Mouse (Mus musculus) heart, adult 8-10 months (tissue): ENCODE measurements at regions not wholly inside any gene's neighbourhood (a gene's known extent, or its start where the extent isn't known, plus 50 kb on each side); places are given as distances from the start of the nearest gene placed in this dataset.

Experiments used
- DNase-seq: peaks from one replicate; pipeline ENCODE4 v3.0.0; 2022; ENCODE audit warnings: low spot score

DNA sequence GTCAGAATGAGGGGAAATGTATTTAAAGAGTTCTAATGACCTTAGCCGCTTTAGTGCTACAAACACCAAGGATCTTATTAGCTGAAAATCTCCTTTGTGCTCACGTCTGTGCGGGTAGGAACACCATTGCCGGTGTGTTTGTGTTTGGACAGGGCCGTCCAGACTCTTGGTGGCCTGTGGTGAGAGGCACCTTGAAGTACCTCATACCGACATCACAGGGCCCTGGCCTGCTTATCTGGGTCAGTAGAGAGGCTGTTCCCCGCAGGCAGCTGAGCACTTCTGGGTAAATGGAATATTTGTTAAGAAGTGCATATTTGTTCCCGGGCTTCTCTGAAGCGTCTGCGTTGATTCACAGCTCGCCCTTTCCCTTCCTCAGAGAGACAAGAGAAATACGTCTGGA is 232.8 kb upstream of the Prox1 start:
- DNase-seq, result no peak

GRCm38 (mm10) chr1:190398308-190398707 is 227.8 kb upstream of the Prox1 start:
- DNase-seq, result no peak

GRCm38 (mm10) chr1:190397811-190398210 is 227.3 kb upstream of the Prox1 start:
- no peak for DNase-seq

DNA sequence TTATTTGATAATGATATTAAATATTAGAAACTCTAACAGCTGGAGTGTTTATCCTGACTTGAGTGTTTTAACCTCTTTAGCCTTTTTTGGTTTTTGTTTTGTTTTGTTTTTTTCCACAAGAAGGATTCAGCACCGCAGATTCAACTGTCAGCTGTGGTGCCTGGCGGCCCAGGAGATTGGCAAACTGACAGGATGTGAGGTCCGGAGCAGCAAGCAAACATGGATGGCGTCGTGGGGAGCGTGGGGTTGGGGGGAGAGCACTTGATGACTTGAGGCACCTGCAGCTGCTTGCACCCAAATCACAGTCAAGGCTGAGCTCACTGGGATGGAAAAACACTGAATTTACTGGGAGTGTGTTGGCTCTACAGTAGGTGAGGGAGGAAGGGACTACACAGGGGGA is 222.5 kb upstream of the Prox1 start:
- no peak for DNase-seq

DNA sequence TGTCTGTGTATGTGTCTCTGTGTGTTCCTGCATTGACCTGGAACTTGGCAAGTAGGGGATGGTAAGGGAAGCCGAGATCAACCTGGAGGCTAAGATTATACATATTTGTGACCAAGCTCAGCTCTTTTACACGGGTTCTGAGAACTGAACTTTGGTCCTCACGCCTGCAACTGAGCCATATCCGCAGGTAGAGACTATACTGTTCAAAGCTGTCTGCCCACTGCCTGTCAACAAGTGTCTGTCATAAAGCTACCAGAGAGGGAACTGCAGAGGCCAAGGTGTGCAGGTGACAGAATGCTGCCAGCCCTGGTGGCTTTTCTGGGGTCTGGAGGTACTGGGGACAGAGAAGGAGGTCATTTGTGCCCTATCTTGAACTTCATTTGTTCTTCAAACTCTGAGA is 218.3 kb upstream of the Prox1 start:
- DNase-seq, result no peak

DNA sequence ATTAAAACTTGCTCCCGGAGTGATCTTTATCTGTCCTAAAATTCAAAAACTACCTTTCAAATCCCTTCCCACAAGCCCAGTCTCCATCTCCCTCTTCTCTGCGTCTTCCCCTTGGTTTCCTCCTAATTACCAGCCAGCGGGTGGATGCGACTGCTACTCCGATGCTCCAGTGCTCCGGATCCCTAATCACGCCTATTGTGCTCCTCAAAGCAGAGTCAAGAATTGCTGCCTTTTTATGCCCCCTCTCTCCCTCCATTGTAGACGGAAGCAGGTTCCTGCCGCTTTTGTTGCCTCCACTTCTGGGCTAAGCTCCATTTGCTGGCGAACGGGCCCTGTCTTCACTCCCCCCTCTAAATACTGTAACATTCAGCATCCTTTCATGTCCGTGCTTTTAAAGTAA is 214.0 kb upstream of the Prox1 start:
- no peak for DNase-seq

DNA sequence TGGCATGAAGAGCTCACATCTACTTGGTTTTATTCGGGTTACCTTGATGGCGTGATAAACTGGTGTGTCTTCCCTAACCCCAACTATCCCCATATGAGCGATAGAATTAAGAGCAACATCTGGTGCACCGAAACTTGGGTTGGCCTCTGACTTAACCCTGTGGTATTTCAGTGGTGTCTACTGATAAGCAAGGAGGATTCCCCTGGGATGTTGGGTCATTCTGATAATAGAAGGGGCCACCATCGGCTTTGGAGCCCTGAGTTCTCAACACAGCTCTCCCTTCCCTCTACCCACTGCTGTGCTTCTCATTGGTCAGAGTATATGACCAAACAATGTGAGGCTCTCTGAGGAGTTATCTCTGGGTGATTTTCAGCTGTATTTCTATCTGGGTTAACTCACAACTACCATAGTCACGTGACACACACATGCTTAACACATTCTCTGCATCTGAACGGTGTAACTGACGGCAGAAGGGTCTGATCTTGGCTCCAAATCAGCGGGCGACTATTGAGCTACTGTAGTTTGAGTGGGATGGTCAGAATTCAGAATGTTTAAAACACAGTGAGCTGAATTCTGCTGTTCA is 212.8 kb upstream of the Prox1 start:
- DNase-seq, result no peak

DNA sequence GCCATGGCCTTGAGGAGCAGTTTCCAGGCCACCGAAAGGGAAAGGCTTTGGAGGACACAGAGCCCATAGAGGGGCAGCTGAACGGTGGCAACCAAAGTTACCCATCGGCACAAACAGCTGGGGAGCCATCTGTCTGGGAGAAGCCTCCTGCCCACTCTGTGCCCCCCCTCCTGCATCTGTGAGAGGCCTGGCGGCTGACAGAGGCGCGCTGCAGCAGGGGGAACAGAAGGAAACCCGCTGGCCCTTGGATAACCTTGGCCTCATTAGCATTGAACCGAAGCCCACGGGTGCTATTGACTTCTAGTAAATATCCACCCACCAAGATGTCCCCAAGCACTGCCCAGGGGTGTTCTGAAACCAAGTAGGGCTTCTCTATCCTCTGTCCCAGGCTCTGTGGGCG is 209.6 kb upstream of the Prox1 start:
- no peak for DNase-seq

- no peak for DNase-seq
Measured at GRCm38 (mm10) chr1:190375160-190375880, 204.8 kb upstream of the Prox1 start.

GRCm38 (mm10) chr1:190374270-190374669 is 203.8 kb upstream of the Prox1 start:
- DNase-seq, result no peak

- no peak for DNase-seq
Measured at GRCm38 (mm10) chr1:190366631-190367030, 196.1 kb upstream of the Prox1 start.

DNA sequence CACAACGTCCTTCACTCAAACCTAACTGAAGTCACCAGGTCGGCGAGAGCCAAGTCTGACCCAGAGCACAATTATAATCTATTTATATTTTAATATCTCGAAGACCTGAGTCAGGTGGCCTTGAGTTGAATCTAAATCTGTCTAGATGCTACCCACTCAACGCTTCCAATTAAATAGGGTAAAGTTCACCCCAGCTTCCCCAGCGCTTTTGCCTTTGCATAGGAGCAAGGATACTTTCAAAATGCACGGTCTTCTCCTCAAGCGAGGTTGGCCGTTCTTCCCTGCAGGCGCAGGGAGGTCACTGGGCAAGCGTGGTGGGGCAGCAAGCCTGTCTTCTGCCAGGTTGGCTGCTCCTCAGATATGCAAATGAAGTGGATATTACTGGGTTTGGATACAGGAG is 194.6 kb upstream of the Prox1 start:
- peak; percentile 41 for DNase-seq

DNA sequence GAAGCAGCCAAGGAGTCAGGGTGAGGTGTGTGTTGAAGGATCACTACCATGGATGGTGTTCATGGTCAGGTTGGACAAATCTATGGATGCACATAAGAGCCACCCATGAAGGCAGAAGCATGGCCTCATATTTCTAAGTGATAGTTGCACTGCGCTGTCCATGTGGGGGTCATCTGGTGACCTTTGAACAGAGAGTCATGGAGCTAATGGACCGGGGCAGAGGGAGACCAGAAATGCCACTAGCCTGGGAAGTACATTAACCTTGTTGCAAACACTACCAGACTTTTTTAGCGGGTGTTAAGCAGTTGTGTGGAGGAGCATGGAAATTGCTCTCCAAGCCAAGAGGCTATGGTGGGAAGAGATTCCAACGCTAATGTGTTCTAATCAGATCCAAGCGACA is 190.1 kb upstream of the Prox1 start:
- DNase-seq, result no peak

GRCm38 (mm10) chr1:190357779-190358178 is 187.3 kb upstream of the Prox1 start:
- DNase-seq, result no peak

- no peak for DNase-seq
Measured at GRCm38 (mm10) chr1:190347610-190348009, 177.1 kb upstream of the Prox1 start.

DNA sequence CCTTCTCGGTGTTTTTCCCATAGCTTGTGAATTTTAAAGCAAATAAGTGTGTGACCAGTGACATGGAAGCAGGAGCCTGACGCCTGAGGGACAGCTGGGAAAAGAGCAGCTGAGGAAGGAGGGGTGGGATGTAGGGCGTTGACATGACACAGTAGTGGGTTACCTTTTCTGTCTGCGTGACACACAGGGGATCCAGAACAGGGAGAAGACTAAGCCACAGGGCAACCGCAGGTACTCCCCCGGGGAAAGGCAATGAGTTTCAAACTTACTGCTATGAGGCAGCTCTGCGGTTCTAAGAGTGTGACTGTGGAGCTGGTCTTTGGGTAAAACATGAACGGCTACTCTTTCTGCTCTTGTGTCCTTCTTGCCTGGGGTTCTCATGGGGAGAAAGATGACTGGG is 170.2 kb upstream of the Prox1 start:
- DNase-seq, result no peak

GRCm38 (mm10) chr1:190334471-190334870 is 164.0 kb upstream of the Prox1 start:
- DNase-seq, result no peak

- no peak for DNase-seq
Measured at GRCm38 (mm10) chr1:190334053-190334452, 163.5 kb upstream of the Prox1 start.

- DNase-seq, result no peak
Measured at GRCm38 (mm10) chr1:190332001-190332400, 161.5 kb upstream of the Prox1 start.

DNA sequence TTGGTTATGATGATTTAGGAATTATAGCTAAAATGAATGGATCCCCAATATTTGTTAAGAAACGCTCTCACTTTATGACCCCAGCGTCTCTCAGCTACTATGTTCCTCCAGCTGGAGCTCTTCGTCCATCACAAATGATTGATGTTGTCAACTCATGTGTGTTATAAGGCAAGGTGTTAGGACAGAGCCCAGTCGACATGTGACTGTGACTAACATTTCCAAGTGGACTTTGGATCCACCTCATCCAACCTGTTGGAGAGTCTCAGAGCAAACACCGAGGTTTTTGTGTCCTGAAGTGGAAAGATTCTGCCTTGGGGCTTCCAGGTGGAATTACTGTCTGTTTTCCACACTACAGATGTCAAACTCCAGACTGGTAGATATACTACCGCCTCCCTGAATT is 154.0 kb upstream of the Prox1 start:
- no peak for DNase-seq

- no peak for DNase-seq
Measured at GRCm38 (mm10) chr1:190323671-190324070, 153.2 kb upstream of the Prox1 start.

DNA sequence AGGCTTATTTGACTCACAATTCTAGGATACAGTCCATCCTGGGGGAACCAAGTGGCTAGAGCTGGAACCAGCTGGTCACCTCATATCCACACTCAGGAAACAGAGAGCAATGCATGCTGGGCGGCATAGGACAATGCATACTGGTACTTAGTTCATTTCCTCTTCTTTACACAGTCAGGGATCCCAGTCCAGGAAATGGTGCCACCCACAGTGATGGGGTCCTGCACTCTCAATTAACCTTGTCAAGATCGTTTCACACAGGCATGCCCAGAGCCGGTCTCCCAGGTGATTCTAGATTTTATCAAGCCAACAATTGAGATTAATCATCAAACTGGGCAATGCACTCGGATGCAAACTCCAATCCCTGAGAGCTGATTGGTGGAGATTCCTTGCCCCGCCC is 145.7 kb upstream of the Prox1 start:
- DNase-seq, result no peak

DNA sequence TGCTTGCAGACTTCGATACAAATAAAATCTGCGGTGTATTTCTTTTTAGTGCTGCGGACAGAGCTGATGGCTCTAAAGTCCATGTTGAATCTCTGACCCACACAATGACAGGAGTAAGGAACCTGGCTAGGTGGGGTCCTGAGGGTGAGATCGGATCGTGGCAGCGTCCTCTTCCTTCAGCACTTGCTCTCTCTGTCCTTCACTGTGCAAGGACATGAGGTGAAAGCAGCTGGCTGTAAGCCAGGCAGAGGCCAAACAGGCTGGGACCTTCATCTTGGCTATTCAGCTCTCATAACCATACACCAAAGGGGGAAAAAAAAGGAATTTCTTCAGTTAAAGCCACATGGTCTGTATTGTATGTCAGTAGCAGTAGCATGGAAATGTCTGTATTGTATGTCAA is 139.3 kb upstream of the Prox1 start:
- no peak for DNase-seq

DNA sequence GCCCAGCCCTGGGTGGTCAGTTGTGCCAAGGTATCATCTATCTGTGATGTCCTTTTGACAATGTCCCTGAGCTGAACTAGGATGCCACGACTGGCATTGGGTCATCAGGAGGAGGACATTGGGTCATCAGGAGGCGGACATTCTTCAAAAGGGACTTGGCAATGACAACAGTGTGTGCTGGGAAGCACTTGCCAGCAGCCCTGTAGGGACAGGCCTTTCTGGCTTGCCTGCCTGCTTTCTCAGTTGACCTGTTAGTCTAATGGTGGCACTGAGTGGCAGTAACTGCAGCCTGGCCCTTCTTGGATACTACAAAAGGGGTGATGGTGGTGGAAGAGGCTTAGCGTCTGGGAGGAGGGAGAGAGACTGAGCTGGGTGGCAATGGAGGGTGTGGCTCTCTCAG is 137.2 kb upstream of the Prox1 start:
- no peak for DNase-seq
